Mouse (Mus musculus) left cerebral cortex, postnatal 4 days (tissue): Measurements from ENCODE around the gene Stmn1. TPM values are rescaled to one million over a fixed set of nuclear protein-coding genes. Genes with fewer than 3 reads are reported as not detected.
A peak's percentile ranks its signal among the peaks of the same experiment; 100 is the strongest.

Experiments
- DNase-seq: peaks from one replicate; pipeline ENCODE4 v3.0.0-alpha.2; 2022
- intact Hi-C: fragments of 180-260 bp; cut with DNase I; formaldehyde crosslinking; loops from one replicate; pipeline ENCODE4 v1.15.1; 2025
- total RNA-seq, 2 experiments: library from RNA; stranded (reverse); gene quantifications; 2 replicates each; pipeline ENCODE4 v1.2.3; 2021

Stmn1 gene
- 1,000 to 10,000 TPM; 3,425 to 3,590 TPM for total RNA-seq

DNA sequence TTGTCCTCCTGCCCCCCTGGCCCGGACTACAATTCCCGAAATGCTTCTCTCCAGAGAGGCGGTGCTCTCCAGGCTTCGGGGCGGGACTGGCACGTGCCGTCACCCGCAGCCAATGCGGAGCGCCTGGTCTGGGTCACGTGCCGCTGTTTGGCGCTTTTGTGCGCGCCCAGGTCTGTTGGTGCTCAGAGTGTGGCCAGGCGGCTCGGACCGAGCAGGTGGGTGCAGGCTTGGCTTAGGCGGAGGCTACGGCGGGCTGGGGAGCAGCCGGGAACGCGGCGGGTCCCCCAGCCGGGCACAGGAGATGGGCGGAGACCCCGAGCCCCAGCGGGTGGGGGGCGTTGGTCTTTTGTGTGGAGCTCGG, at the start of gene Stmn1:
TSS of gene Stmn1 (plus strand) at position 106 of the 361 bp plus-strand sequence.
- DNase-seq, result peak; percentile 98
- intact Hi-C loops, result loop anchor here (2.0 kb wide), 1 partner anchor 71 kb away; the partner anchor contains the start of gene Pafah2

DNA sequence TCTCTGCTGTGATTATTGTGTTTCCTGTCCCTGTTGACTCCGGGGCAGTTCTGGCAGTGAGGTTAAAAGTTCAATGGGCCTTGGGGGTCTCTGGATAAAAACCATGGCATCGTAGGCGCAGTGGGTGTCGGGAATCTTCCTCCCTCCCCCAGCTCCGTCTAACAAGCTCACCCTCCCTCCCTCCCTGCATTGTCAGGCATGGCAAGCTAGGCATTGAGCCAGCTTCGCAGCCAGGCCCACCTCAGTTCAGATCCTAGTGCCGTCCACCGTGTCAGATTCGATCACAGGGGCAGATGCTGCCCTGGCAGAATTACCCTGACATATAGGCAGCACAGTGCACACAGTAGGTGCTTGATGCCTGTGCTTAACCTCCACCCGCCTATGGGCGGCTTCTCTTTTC, 46.1 kb upstream of the Stmn1 start:
- intact Hi-C loops, result no loop called here

DNA sequence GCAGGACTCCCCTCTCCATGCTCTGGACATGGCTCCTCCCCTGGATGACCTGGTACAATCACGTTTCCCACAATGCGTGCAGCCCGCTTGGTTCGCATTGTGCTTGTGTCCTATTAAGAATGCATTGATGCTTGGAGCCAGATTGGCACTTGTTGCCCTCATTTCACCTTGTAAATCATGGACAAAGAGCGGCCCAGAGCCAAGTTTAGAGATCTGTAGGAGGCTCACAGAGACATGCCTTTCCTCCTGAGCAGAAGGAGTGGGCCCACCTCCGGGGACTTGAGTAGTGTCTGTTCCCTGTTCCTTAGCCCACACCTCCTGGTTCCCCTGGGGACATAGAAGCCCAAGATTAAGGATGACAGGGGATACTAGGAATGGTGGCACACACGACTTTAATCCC, 44.2 kb upstream of the Stmn1 start:
- intact Hi-C loops, result no loop called here

More for the DNA sequence above, 46.1 kb upstream of the Stmn1 start:
- peak; percentile 54 for DNase-seq

DNA sequence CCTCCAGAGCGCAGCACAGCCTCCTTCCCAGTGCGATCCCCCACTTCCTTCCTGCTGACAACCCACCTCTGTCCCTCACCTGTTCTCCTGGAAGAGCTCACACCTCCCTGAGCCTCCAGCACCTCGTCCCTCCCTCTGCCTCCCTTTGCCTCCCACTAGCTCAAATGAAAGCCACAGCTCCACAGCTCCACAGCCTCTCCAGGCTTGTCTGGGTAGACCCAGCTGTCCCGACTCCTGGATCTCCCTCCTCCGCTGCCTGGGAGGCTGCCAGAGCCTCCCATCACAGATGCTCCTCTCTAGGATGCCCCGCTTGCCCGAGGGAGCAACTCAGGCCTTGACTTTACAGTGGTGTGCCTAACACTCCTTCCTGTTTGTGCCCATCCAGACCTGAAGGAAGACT, 43.0 kb upstream of the Stmn1 start:
- intact Hi-C loops, result no loop called here
- DNase-seq, result peak; percentile 67

More for the DNA sequence above, 44.2 kb upstream of the Stmn1 start:
- DNase-seq, result no peak

DNA sequence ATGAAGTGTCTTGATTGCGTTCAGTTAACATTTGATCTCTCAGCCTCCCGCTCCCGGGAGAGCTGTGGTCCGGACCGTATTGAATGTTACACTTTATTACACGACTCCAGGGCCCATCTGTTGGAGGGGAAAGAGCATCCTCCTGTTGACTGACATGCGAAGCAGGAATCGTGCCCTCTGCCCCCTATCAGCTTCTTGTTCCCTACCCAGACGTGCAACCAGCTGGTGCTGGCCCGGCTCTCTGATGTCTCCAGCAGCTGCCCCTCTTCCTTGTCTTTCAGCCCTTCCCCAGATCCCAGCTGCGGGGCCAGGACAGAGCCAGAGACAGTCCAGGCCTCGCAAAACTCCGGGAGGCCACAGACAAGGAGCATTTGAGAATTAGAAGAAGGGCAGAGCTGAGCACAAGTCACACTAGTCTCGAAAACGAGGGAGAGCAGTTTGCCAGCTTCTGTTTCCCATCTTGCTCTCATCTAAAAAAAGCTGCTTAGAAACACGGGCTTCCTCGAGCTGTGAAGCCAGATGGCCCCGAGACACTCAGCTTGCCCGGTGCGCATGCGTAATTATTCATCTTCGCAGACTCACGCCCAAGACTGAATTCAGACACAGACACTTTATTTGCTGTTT, 37.6 kb upstream of the Stmn1 start:
- intact Hi-C loops, result no loop called here
- peak; percentile 87 for DNase-seq

DNA sequence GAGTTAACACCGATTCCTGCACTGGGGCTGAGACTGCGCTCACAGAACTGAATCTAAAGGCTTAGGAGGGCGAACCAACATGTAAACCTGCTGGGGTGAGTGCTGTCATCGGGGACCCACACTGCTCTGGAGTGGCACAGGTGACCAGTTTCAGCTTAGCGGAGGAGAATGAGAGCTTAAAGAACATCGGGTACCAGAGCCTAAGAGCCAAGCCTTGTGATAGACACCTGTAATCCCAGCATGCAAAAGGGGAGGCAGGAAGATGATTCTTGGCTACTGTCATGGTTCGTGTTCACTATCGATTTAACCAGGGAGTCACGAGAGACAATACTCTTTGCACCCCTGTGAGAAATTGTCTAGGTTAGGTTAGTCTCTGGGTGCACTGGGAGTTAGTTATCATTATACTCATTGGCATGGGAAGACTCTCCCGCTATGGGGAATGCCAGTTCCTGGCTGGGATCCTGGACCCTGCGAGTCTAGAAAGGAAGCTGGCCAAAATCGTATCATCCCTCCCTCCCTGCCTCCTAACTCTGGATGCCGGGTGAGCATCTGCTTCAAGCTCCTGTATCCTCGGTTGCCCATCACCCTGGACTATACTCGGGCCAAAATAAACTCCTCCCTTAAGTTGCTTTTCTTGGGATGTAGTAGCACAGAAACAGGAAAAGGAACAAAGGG, 35.3 kb upstream of the Stmn1 start:
- peak; percentile 70 for DNase-seq
- intact Hi-C loops, result no loop called here

DNA sequence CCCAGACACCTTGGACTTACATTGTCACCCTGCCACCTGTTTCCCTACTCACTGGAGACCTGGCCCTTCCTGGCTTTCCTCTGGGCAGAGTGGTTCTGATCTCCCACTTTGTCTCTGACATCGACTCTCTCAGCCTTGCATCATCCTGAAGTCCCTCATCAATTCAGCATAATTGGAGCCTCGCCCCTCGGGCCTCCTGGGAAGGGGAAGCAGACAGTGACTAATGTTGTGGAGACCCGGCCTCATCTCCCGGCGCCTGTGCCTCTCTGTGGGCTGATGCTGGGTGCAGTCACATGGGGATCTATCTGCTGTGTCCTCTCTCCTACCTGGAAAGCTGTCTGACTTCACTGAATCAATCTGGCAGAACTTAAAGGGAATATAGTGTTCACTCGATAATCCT, 31.9 kb upstream of the Stmn1 start:
- DNase-seq, result no peak
- intact Hi-C loops, result no loop called here

DNA sequence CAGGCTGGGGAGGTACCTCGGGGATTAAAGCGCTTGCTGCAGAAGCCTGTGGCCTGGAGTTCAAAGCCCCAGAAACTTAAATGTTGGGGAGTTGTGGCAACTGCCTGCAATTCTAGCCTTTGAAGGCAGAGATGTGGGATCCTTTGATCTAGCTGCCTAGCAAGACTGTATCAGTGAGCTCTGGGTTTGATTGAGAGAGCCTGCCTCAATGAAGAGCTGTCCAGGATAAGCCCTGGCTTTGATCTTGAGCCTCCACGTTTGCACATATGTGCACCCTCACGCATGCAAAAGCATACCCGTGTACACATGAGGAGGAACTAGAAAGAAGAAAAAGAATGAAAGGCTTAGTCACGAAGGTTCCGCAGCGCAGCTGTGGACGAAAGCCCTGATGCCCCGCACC, 31.5 kb upstream of the Stmn1 start:
- intact Hi-C loops, result no loop called here
- no peak for DNase-seq

DNA sequence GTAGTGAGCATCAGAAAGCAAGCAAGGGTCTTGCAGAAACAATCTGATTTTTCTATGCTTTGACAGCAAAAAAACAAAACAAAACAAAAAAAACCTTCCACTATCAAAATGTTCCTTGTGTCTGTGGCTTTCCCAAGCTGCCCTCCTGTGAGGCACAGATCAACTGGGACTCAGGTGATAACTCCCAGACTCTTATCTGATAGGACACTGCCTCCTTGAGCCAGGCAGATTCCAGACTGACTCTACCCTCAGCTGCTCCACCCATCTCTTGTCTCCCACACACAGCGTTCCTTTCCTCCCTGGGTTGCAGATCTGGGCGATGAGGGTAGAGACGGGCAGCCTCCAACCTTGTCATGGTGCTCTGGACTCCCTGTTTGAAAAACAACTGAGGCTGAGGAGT, 29.0 kb upstream of the Stmn1 start:
- intact Hi-C loops, result no loop called here
- no peak for DNase-seq

DNA sequence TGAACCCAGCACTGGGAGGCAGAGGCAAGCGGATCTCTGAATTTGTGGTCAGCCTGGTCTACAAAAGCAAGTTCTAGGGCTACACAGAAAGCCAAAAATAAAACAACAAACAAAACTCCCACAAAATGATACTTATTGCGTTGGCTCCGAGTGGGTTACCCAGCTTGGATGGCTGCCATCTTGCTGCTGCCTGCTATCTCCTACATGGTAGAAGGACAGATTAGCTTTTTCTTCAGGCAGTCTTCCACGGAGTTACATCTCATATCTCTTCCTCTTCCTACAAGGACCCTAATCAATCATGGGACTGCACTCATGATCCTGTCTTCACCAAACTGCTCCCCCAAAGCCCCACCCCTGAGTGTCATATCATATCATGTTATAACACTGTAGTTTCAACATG, 28.2 kb upstream of the Stmn1 start:
- intact Hi-C loops, result no loop called here
- DNase-seq, result no peak

DNA sequence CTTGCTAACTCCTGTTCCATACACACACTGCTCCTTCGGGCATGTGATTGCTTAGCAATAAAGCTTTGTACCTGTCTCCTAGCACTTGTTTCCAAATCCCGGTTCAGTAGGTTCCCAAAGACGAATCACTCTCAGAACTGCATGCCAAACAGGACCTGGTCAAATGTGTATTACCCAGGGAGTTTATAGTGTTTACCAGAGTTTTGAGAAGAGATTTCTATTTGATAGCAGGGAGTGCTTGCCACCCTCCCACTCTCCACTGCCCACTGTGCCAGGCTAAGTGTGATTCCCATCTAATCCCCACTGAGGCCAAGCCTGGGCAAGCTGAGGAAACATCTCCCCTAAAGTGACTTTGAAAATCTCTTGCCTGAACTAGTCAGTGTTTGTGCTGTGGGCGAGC, 25.9 kb upstream of the Stmn1 start:
- DNase-seq, result no peak
- intact Hi-C loops, result no loop called here

DNA sequence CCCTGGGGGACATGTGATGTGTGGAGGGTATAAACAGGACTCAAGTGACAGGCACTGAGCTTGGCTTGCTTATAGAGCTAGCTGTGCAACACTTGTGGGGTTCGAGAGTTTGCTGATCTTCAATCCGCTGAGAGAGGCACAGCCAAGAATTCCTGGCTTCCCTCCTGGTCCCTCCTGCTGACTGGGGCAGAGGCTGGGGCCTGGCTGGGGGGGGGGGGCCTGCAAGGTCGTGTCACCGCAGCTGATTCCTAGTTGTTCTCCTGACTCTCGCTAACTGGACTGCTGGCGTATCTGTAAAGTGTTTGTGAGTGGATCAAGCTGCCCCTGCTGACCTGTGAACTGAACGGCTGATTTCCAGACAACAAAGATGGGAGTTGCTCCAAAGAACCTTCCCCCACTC, 24.5 kb upstream of the Stmn1 start:
- intact Hi-C loops, result no loop called here
- no peak for DNase-seq

DNA sequence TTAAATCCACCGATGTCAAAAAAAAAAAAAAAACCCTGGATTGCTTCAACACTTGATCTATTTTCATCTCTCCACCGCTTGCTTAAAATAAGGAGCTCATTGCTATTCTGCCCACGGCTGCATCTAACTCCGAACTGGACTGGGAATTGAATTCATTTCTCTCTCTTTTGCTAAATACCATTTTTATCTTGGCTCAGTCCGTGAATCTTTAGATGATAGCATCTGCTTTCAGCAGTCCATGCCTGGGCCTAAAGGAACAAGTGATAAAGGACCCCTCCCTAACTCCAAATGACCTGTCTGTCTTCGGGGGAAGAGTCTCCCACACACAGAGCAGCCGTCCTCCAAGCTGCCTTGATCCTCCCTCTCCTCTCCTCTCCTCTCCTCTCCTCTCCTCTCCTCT, 23.2 kb upstream of the Stmn1 start:
- no peak for DNase-seq
- intact Hi-C loops, result no loop called here

DNA sequence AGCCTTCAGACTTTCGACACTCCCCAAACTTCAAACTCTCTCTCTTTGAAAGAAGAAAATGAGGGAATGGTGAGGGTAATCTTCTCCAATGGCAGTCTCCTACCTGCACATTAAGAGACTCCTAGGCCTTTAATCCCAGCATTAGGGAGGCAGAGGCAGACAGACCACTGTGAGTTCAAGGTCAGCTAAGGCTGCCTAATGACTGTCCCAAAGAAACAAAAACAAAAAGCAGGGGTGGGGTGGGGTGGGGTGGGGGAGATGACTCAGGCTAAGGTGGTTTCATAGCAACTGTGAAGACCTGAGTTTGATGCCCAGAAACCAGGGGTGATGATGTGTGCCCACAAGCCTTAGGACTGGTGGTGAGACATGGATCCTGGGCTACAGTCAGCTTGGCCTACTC, 22.6 kb upstream of the Stmn1 start:
- intact Hi-C loops, result no loop called here
- DNase-seq, result no peak

DNA sequence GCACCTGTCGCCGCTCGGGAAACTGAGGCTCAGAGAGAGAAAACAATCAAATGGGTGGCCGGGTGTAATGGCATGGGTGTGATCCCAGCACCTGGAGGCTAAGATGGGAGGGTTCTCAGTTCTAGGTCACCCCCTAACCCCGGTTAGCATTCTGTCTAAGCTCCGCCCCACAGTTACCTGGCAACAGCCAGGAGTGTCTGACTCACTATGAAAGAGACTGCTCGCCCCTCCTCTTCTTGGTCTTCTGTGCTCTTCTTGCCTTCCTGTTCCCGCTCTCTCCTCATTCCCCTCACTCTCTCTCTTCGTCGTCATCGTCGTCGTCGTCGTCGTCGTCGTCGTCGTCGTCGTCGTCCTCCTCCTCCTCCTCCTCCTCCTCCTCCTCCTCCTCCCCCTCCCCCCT, 20.2 kb upstream of the Stmn1 start:
- intact Hi-C loops, result no loop called here
- DNase-seq, result no peak

DNA sequence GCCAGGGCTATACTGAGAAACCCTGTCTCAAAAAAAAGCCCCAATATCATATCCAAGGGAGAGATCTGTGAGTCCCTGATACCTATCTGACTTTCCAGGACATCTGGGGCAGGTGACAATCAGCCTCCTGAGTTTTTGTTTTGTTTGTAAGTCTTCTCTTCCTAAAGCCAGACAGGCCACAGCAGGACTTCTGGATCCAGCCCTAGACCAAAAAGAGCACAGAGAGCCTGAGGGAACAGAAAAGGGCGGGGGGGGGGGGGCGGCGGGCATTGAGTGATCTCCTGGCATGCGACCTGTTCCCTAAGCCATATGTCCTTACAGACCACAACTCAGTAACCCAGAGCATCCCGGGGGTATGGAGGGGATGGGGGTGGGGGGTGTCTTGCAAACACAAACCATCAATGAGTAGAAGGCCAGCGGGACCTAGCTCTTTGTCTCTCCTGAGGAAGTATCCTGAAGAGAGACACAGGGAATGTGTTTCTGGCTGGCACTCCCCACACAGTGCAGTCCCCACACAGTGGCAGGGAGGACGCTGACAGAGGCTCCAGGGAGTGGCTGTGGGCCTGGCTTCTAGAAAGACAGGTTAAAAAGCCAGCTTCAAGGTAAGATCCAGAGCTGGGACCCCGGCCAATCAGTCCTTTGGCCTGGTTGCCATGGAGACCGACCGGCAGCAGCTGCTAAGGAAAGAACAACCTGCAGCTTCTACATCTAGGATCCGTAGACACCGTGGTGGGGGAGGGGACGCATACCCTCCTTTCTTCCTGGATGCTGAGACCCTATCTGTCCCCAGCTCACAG, 18.3 kb upstream of the Stmn1 start:
- intact Hi-C loops, result no loop called here
- peak; percentile 88 for DNase-seq

DNA sequence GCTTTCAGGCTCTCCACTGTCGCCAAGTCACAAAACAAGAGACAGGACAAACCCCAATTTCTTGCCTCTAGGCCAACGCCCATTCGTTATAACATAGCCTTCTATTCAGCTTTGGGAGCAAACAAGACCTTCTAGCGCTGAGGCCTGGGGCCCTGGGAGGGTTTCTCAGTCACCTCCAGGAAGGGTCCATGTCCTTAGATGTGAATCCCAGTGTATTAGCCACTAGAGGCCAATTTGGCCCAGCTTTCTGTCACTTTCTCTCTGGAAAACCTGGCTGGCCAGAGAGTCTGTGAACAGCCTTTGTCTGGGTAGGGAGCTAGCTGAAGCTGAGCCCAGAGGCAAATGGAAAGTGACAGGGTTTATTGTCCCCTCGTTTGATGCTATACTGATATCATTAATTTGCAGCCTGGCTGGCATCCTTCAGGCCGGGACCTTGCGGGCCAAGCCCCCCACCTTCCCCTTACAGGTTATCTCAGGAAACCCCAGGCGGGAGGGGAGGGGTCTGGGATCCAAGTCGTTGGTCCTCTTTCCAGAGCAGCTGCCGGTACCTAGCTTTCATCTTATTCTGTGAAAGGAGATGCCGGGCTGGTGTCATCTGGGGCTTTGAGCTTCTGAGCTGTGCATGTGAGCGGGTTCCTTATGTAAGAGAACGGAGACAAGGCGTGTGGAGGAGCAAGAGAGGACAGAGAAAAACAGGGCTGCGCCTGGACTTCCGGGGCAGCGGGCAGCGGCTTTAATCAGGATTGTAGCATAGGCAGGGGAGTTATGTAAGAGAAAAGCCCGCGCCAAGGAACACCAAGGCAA, 17.5 kb upstream of the Stmn1 start:
- intact Hi-C loops, result no loop called here
- DNase-seq, result peak; percentile 51

DNA sequence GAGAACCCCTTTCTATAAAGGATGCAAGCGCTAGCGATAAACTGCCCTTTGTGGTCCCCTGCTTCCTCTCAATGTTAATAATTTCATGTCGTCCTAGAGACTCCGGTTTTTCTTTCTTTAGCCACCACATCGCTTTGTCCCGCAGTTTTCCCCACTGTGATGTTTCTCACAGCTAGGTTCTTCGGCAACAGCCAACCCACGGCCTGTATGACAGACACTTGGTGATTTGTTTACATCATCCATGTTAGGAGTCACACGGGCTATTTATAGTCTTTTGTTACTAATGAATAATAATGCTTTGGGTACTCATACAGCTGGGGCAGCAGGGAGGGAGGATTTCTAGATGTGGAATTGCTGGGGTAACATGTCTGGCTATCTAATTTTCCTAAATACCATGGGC, 16.6 kb upstream of the Stmn1 start:
- intact Hi-C loops, result no loop called here
- DNase-seq, result no peak

DNA sequence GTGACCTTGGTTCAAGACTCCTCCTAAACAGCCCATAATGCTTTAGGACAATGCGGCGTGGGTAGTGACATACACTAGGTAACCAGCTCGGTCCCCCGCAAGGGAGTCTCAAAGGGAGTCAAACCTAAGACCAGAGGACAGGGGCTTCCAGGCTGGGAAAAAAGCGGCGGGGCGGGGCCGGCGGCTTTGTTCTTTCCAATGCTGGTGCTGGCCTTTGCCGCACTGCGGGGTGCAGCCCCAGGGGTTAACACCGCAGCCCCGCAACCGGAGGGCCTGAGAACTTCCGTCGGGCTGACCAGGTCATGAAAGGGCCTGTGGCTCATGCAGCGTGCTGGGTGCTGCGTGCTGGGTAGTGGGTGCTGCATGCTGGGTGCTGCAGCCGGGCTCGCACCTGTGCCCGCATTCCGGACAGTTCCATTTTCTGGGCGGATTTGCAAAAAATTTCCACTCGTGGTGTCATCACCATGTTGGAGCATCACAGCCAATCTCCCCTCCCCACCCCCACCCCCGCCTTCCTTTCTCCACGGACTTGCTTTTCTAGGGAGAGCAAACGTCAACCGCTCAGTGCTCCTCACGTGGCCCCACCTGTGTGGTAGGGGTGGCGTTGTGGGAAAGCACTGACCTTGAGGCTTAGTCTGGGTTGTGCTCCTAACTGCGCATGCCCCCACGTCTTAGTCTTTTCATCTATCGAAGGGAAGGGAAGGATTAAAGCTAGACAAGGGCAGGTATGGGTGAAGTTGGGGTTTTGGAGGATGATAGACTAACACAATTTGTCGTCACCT, 14.3 kb upstream of the Stmn1 start:
- intact Hi-C loops, result no loop called here
- DNase-seq, result no peak

DNA sequence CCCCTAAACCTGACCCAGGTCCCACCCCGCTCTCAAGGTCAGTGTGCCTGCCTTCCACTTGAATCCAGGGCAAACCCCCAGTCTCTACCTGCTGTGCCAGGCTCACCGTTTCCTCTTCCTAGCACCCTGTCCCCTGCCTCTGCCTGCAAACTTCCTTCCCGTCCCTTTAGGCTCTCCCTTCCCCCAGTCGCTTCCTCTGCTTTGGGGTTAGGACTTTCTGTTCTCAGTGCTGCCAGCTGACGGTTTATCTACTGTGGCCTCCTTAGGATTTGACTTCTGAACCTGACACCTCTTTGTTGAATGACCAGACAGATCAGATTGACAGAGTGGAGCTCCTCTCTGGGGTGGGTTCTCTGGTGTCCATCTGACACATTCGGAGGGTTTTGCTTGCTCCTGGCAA, 12.8 kb upstream of the Stmn1 start:
- intact Hi-C loops, result no loop called here
- DNase-seq, result no peak
